Mouse (Mus musculus): Measurements from ENCODE around the gene Hpcal1.

GRCm38 (mm10) chr12:17709926-17710746 lies 19.5 kb downstream of the Hpcal1 start:
- TF ChIP-seq CTCF (IDR thresholded peaks at IDR 0.05; ENCODE audit: extremely low read depth, insufficient read length, insufficient replicate concordance, low read depth, low read length) (no peak), POLR2A (IDR thresholded peaks at IDR 0.05; ENCODE audit: low read depth, low read length) (no peak)
